Mouse (Mus musculus) urinary bladder, postnatal 10 days (tissue): ENCODE measurements at regions not wholly inside any gene's neighbourhood (a gene's known extent, or its start where the extent isn't known, plus 50 kb on each side); places are given as distances from the start of the nearest gene placed in this dataset.
"Not testable (repeated sequence)": the region's sequence is repeated elsewhere in the genome, so short reads cannot be mapped to it uniquely, and the experiment has no call there.

Experiments used
- DNase-seq: peaks from one replicate; pipeline ENCODE4 v3.0.0; 2022; ENCODE audit warnings: low spot score

- peak; percentile 16 for DNase-seq
These were observed 53.2 kb upstream of the Col1a1 start for GRCm38 (mm10) chr11:94882687-94883383.

GRCm38 (mm10) chr11:94881982-94882686 is 53.9 kb upstream of the Col1a1 start:
- no peak for DNase-seq

GRCm38 (mm10) chr11:94880896-94881840 is 54.9 kb upstream of the Col1a1 start:
- no peak for DNase-seq

DNA sequence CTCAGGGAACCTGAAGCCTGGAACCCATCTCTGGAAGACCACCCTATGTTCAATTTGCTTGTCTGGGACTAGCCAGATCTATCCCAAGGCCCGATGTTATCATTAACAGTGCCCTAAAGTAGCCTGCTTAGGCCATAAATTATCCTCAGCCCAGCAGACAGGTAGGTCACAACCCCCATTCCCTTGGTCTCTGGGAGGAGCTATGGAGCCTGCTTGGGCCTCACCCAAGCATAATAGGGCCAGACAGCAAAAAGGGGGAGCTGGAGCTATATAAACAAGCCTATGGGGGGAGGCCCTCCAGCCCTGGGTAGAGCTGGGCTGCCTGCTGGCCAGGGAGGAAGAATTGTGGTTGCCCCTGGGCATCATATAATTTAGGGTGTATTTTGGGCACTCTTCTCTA is 59.3 kb upstream of the Col1a1 start:
- DNase-seq = no peak

DNA sequence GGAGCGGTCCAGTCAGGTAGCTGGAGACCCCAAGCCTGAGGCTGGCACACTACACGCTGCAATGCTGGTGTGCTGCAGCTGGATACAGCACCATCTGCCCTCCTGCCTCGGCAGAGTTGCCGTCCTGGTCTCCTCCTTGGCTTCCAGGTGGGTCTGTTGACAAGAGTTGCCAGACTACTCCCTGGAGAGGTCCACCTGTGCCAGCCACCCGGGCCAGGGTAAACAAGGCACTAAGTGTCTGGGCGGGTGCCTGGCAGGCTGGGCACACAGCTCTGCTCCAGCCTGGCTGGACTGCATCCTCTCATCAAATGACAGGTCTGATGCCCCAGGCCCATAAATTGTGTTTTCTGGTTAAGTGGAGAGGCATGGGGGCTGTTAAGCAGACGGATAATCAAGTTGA is 61.0 kb upstream of the Col1a1 start:
- no peak for DNase-seq

- no peak for DNase-seq
These were observed 61.9 kb upstream of the Col1a1 start for GRCm38 (mm10) chr11:94874155-94874561.

- no peak for DNase-seq
These were observed 62.3 kb upstream of the Col1a1 start for GRCm38 (mm10) chr11:94873693-94874092.

DNA sequence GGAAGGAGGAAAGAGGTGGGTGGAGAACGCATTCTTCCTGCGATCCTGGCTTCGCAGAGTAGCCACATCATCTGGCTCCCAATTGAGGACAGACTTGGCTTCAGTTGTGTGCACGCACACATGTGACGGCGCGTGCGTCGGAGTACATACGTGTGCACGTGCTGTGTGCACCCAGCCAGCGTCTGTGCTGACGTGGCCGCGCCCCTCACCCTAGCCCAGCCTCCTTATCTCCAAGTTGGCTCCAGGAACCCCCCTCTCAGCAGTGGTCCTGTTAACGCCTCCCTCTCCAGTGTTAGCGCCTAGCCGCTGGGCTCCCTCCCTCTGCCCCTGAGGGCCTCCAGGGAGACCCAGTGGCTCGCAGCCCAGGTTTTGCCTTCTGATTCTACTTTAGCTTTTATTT is 63.1 kb upstream of the Col1a1 start:
- peak; percentile 27 for DNase-seq

- DNase-seq = peak; percentile 27
These were observed 65.7 kb upstream of the Col1a1 start for GRCm38 (mm10) chr11:94870341-94870740.

DNA sequence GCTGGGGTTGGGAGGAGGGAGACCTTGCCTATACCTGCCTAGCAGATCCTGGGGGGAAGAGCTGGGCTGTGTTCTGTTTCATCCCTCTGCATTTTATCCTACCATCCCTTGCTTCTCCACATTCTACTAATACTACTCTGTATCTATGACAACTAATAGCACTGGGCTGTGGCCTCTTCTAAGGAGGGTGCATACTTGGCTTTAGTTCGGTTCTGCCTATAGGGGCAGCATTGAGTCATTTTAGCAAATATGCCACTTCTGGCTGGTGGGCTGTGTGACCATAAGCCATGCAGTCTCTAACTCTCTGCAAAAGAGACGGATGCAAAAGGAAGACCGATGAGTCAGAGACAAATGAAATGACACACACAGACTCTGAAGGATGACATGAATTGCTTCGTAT is 66.2 kb upstream of the Col1a1 start:
- not testable (repeated sequence) for DNase-seq

- DNase-seq = peak; percentile 37
These were observed 69.7 kb upstream of the Col1a1 start for GRCm38 (mm10) chr11:94866176-94866967.

GRCm38 (mm10) chr11:94850129-94850528 is 67.6 kb upstream of the Tmem92 start:
- no peak for DNase-seq

- DNase-seq = no peak
These were observed 56.6 kb upstream of the Tmem92 start for GRCm38 (mm10) chr11:94839133-94839532.

GRCm38 (mm10) chr11:94838140-94838539 is 55.6 kb upstream of the Tmem92 start:
- DNase-seq = no peak

DNA sequence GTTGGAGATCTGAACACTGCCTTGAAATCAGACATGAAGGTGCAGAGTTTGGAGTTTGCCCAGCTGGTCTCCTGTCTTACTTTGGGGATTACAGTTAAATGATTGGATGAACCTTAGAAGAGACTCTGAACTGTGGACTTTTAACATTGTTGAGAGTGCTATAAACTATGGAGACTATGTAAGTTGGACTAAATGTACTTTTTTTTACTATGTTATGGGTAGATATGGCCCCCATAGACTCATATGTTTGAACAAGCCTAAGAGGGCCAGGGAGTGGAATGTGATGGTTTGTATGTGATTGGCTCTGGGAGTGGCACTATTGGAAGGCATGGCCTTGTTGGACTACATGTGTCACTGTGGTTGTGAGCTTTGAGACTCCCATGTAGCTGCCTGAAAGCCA is 53.8 kb upstream of the Tmem92 start:
- no peak for DNase-seq

DNA sequence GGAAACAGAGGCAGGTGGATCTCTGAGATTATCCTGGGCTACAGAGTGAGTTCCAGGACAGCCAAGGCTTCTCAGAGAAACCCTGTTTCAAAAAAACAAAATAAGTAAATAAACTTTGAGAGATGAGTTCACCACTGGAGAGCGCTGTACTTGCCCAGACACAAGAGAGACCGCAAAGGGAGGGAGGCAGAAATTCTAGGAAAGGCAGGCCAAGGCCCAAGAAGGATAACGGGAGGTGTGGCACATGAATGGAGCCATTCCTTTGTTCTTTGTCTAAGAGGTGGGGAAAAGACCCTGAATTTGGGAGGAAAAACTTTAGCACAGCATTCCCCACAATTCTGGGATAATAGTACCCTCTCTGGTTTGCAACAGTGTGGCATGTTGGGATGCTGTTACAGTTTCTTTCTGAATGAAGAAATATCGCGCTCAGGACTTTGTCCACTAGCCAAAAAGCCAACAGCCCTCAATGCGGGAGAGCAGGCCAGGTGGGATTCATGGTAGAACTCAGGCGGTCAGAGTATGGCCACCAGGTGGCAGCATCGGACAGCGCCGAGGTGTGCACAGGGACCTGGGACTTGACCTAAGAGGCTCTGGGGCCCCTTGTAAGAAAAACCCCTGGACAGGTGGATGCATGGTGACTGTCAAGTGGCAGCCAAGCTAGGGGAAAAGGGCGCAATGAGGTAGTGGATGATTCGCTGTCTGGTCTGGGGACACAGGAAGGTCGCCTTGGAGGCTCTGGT is 49.9 kb upstream of the Tmem92 start:
- DNase-seq = peak; percentile 16
